Mouse (Mus musculus) small intestine, adult 2 months (tissue): ENCODE data around the gene Gcdh.

Experiments used
- CTCF ChIP-seq: fragments of 200-500 bp; IDR thresholded peaks from 2 replicates; pipeline ENCODE4 v1.5.1; 2012; ENCODE audit warnings: low read depth, mild to moderate bottlenecking, control low read depth, inconsistent platforms, low read length, moderate library complexity, mixed read lengths; ENCODE audit not compliant: insufficient replicate concordance, insufficient read length; ENCODE audit errors: extremely low read depth
- POLR2A ChIP-seq: fragments of 200-500 bp; IDR thresholded peaks from 2 replicates; pipeline ENCODE4 v1.6.1; 2012; ENCODE audit warnings: low read depth, mild to moderate bottlenecking, control low read depth, inconsistent platforms, low read length, moderate library complexity

DNA sequence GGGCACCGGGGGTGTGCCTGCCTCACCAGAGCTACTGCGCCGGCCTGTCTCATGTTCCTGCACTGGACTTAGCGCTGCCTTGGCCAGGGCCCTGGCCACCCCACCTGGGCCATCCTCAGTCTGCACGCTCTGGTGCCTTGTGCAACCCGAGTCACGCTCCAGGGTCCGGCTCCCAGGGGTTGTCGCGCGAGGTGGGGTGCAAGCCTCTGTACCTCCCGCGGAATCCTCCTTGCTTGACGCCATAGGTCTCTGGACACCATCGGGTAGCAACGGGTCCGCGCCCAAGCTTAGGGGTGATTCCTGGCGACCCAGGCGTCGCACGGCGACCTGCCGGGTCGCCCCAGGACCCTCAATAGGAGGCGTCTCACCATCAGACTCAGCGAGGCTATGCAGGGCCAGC is 18.7 kb upstream of the Gcdh start:
- TF ChIP-seq CTCF = no peak
- TF ChIP-seq POLR2A = no peak
